In genomic region chr7:101427736-101428135, GRCm38 (mm10) we compare ENCODE assay signal across 8 mouse cellular contexts. TPM values are rescaled to one million over a fixed set of nuclear protein-coding genes. Genes with fewer than 3 reads are reported as not detected.
DNase-seq lines count a peak whose midpoint lies in the region; ATAC-seq and TF ChIP-seq lines count a peak whose summit lies in the region.
"Had no signal": no experiment of that assay in that cellular context is flagged by ENCODE, and none has a peak within 500 bp of the region (broad histone marks: within the 10 kb centered on the region; RNA-seq: fewer than 3 reads in every experiment).

No protein-coding gene starts in this region.

- H3K9ac ChIP-seq in kidney, postnatal 0 days (ENCODE audit: low read depth, low read length), result no peak overlapping the region
- H3K9ac ChIP-seq: liver, embryonic 13.5 days had no signal

- no peaks in the 10 kb centered on the region for H3K9me3 ChIP-seq in kidney, postnatal 0 days (replicated peaks; ENCODE audit: low read length)
- H3K9me3 ChIP-seq: liver, embryonic 13.5 days had no signal

- DNase-seq in kidney, postnatal 0 days (ENCODE audit: low spot score), result peak; percentile 52
- no peak for DNase-seq in kidney, adult 8-10 months
- peak; percentile 48 for DNase-seq in 416B (ENCODE audit: low read depth)
- DNase-seq in CD4-positive, CD25-positive, alpha-beta regulatory T cell, adult 2 months (ENCODE audit: low read depth, low spot score), result peak; percentile 75
- DNase-seq in brain, embryonic 14.5 days (ENCODE audit: low read depth), result no peak
- DNase-seq in mesoderm, embryonic 11.5 days (ENCODE audit: low read depth, low spot score), result peak; percentile 62
- DNase-seq: liver, embryonic 13.5 days had no signal

- H3K27me3 ChIP-seq in kidney, postnatal 0 days (ENCODE audit: insufficient read depth, low read length), result no peaks in the 10 kb centered on the region

- 13% methylated on average over 2 of the region's 2 CpGs for WGBS in kidney, postnatal 0 days

- H3K4me1 ChIP-seq in kidney, postnatal 0 days (replicated peaks; ENCODE audit: insufficient read depth, low read length), result no peaks in the 10 kb centered on the region
- H3K4me1 ChIP-seq: liver, embryonic 13.5 days had no signal

- H3K27ac ChIP-seq in kidney, postnatal 0 days, result no peak overlapping the region
- H3K27ac ChIP-seq: liver, embryonic 13.5 days had no signal

- no peaks in the 10 kb centered on the region for H3K36me3 ChIP-seq in kidney, postnatal 0 days (ENCODE audit: insufficient read depth, low read length)
- H3K36me3 ChIP-seq: liver, embryonic 13.5 days had no signal

- TF ChIP-seq CTCF in kidney, postnatal 0 days (IDR thresholded peaks at IDR 0.05; ENCODE audit: low read depth), result peak; percentile 78
- TF ChIP-seq CTCF in brain, embryonic 14.5 days (IDR thresholded peaks at IDR 0.05; ENCODE audit: borderline replicate concordance, extremely low read depth, insufficient read depth, insufficient read length), result peak; percentile 75

- ATAC-seq in kidney, postnatal 0 days (replicated peaks; ENCODE audit: low FRiP score, low read depth), result no peak
- ATAC-seq in activated CD4-positive, CD25-positive, alpha-beta regulatory T cell, adult 4 months, result no peak

- H3K4me3 ChIP-seq in kidney, postnatal 0 days (replicated peaks; ENCODE audit: low read depth, low read length), result no peak overlapping the region
- H3K4me3 ChIP-seq: liver, embryonic 13.5 days had no signal

- H3K4me2 ChIP-seq in kidney, postnatal 0 days (ENCODE audit: low read length), result no peak overlapping the region
- H3K4me2 ChIP-seq: liver, embryonic 13.5 days had no signal

- no peak for TF ChIP-seq POLR2A in brain, embryonic 14.5 days (IDR thresholded peaks at IDR 0.05; ENCODE audit: borderline replicate concordance, extremely low read depth, insufficient read depth, insufficient read length, poor library complexity, severe bottlenecking)

RNA-seq across cellular contexts. Expression of gene Pde2a, which starts 6.2 kb away (rescaled TPM):
- 21.0 and 22.1 TPM in 2 replicates for polyA plus RNA-seq in kidney, postnatal 0 days (2015; fragmentation: Nextera tagmentation; extraction: Ambion mirVana)
- polyA plus RNA-seq in brain, embryonic 14.5 days (2012; rRNA removed), result 19.4 and 25.1 TPM in 2 replicates
- 10 to 100 TPM; 13.4 to 18.5 TPM for polyA plus RNA-seq in activated CD4-positive, CD25-positive, alpha-beta regulatory T cell, adult 4 months (2017; shearing (Covaris generic))

RNA-seq across cellular contexts. Expression of gene Gm45837, which starts 17.1 kb away (rescaled TPM):
- polyA plus RNA-seq in kidney, postnatal 0 days (2015; fragmentation: Nextera tagmentation; extraction: Ambion mirVana), result 4.5 and 5.3 TPM in 2 replicates
- 0.37 and 0.79 TPM in 2 replicates for polyA plus RNA-seq in brain, embryonic 14.5 days (2012; rRNA removed)
- 10 to 100 TPM; 15.9 to 22.1 TPM for polyA plus RNA-seq in activated CD4-positive, CD25-positive, alpha-beta regulatory T cell, adult 4 months (2017; shearing (Covaris generic))

Comparison
In these comparisons a context has a peak if more than half of its experiments do, and no peak if none do; other contexts are left out.
1. DNase-seq: peak in kidney, postnatal 0 days (single experiment), 416B (single experiment), CD4-positive, CD25-positive, alpha-beta regulatory T cell, adult 2 months (single experiment) and mesoderm, embryonic 11.5 days (single experiment); none in kidney, adult 8-10 months (0 of 2) and brain, embryonic 14.5 days (single experiment).